Mouse (Mus musculus): ENCODE data around the gene Dok1. TPM values are rescaled to one million over a fixed set of nuclear protein-coding genes. Genes with fewer than 3 reads are reported as not detected.
A peak's percentile ranks its signal among the peaks of the same experiment; 100 is the strongest.

Gene Dok1
- total RNA-seq, 1 experiment from 2014 or later, result 20.7 TPM

- peak; percentile 4; the same call in 1 of the 2 replicates for ATAC-seq (ENCODE audit: extremely low read depth, insufficient number of reproducible peaks, low FRiP score, poor library complexity, severe bottlenecking)
Observed at GRCm38 (mm10) chr6:83053136-83053960, 20.1 kb upstream of the Dok1 start.

DNA sequence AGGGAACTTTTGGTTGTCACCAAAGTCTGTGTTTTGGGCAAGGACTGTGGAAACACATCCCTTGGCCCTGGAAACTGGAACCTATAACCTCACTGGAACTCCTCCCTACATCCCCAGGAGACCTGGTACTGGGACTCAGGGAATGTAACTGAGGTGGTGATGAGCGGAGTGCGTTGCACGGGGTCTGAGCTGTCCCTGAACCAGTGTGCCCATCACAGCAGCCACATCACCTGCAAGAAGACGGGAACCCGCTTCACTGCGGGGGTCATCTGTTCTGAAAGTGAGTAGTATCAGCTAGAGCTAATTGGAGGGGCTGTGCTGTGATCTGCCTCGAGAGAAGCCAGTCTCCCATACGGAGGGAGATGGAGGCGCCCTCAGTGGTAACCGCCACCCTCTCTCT is 16.1 kb upstream of the Dok1 start:
- ATAC-seq (ENCODE audit: extremely low read depth, insufficient number of reproducible peaks, low FRiP score, poor library complexity, severe bottlenecking), result no peak

DNA sequence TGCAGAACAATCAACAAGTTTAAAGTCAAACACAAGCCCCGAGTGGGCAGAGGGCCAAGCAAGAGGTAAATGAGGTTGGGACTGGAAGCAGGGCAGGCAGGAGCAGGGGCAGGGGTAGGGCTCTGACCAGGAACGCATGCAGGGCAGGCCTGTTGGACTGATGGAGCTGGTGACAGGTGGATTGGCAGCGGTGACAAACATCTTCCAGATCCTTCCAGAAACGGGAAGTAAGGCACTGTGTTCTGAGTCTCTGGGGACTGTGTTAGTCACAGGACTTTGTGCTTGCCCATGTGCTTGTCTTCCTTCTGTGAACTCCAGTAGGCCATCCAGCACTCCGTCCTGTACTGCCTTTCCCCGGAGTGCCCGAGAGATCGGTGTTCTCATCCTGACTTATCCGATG is 11.5 kb upstream of the Dok1 start:
- peak; percentile 71; the same call in 1 of the 2 replicates for ATAC-seq (ENCODE audit: extremely low read depth, insufficient number of reproducible peaks, low FRiP score, poor library complexity, severe bottlenecking)

- ATAC-seq (ENCODE audit: extremely low read depth, insufficient number of reproducible peaks, low FRiP score, poor library complexity, severe bottlenecking), result no peak
Observed at GRCm38 (mm10) chr6:83043993-83044392, 10.7 kb upstream of the Dok1 start.

- no peak for ATAC-seq (ENCODE audit: extremely low read depth, insufficient number of reproducible peaks, low FRiP score, poor library complexity, severe bottlenecking)
Observed at GRCm38 (mm10) chr6:83043561-83043960, 10.3 kb upstream of the Dok1 start.

DNA sequence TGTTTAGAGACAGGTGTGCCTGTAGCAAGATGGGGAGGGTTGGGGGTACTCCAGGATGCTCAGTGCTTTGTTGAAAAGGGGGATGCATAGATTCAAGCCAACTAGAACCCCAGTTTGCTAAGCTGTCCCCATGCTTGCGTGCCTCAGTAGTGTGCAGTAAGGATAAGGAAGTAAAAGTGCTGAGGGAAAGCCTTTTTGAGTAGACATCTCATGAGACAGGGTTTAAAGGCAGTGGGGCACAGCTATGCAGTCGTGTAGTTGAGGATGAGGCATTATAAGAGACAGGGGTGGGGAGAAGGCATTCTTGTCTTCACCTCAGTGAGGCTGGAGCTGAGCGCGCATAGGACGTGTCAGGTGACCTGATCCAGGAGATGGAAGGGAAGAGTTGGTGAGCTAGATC is 7.3 kb upstream of the Dok1 start:
- no peak for ATAC-seq (ENCODE audit: extremely low read depth, insufficient number of reproducible peaks, low FRiP score, poor library complexity, severe bottlenecking)

DNA sequence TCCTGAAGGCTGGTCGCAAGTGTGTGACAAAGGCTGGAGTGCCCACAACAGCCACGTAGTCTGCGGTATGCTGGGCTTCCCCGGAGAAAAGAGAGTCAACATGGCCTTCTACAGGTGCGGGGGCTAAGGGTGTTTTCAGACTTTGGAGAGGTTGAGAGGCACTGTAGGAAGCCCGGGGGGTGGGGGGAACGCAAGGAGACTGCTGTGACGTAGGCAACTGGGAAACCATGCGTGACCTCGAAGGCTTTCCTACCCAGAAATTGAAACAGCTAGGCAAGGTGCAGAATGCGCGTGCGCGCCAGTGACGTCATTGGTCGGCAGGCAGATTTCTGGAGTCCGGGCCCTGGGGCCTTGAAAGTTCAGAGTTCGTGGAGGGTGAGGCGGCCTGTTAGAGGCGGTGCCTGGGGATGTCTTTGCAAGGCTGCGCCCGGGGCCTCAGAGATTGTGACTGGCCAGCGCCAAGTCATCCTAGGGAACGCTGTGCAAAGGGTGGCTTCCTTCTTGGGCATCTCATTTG is 5.3 kb upstream of the Dok1 start:
- peak; percentile 78 for ATAC-seq (ENCODE audit: extremely low read depth, insufficient number of reproducible peaks, low FRiP score, poor library complexity, severe bottlenecking)

GRCm38 (mm10) chr6:83037188-83037587 is 3.9 kb upstream of the Dok1 start:
- no peak for ATAC-seq (ENCODE audit: extremely low read depth, insufficient number of reproducible peaks, low FRiP score, poor library complexity, severe bottlenecking)

DNA sequence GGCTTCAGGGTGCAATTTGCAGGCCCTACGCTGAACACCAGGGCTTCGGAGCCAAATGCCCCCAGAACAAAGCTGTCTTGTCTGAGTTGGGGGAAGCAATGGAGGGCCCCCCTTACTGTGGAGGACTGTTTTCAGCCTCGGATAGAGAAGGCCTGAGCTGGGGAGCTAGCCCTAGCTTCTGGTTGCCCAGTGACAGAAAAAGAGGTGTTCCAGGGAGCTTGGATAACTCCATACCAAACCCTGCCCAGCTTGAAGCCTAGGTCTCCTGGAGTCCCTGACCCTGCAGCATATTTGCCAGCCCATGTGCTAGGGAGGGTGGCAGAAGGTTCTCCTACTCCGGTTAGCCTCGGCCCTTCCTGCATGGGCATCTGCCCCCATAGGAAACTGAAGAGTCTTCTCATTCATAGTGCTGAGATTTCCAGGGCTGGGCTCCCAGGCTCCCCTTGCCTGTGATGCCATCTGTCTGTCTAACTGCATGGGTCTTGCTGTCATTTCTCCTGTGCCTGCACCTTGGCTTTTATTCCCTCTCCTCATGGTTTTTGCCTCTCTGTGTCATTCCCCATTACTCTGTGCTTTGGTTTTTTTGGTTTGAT is 1.3 kb upstream of the Dok1 start:
- no peak for ATAC-seq (ENCODE audit: extremely low read depth, insufficient number of reproducible peaks, low FRiP score, poor library complexity, severe bottlenecking)

DNA sequence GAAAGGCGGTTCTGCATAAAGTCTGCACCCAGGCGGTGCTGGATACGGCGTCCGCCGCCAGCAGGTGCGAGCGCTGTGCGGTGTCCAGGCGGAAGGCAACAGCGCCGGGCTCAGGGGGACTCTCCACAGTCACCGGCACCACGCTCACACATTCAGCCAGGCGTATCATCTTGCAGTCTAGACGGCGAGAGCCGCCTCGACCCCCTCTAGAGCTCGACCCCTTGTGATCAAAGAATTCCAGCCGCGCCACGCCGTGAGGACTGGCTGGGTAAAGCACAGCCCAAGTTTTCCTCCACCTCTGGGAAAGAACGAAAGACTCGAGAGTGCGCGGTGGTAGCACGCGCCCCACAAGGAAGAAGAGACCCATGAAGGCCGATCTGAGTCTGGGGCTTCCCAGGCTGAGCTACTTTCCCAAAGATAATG is 491 bp downstream of the Dok1 start:
- ATAC-seq (ENCODE audit: extremely low read depth, insufficient number of reproducible peaks, low FRiP score, poor library complexity, severe bottlenecking), result peak; percentile 30; the same call in 1 of the 2 replicates

- no peak for ATAC-seq (ENCODE audit: extremely low read depth, insufficient number of reproducible peaks, low FRiP score, poor library complexity, severe bottlenecking)
Observed at GRCm38 (mm10) chr6:83031921-83032590, 1.2 kb downstream of the Dok1 start.

DNA sequence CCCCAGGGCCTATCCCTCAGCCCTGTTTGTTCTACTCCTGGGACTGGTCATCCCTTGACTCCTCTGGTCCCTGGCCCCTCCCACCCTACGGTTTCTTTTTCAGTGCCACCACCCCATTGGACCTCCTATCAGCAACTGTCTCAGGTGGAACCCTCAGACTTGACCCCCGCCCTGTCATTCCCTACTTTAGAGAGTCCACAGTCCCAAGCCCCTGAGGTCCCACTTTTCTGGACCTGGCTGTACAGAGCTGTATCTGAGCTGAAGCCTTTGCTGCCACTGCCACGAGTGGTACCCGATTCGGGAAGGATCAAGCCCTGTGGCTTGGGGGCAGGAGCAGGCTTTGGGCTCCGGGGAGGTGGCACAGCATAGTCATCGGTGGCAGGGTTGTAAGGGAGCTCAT is 2.2 kb downstream of the Dok1 start:
- no peak for ATAC-seq (ENCODE audit: extremely low read depth, insufficient number of reproducible peaks, low FRiP score, poor library complexity, severe bottlenecking)

- ATAC-seq (ENCODE audit: extremely low read depth, insufficient number of reproducible peaks, low FRiP score, poor library complexity, severe bottlenecking), result no peak
Observed at GRCm38 (mm10) chr6:83029777-83030176, 3.5 kb downstream of the Dok1 start.

DNA sequence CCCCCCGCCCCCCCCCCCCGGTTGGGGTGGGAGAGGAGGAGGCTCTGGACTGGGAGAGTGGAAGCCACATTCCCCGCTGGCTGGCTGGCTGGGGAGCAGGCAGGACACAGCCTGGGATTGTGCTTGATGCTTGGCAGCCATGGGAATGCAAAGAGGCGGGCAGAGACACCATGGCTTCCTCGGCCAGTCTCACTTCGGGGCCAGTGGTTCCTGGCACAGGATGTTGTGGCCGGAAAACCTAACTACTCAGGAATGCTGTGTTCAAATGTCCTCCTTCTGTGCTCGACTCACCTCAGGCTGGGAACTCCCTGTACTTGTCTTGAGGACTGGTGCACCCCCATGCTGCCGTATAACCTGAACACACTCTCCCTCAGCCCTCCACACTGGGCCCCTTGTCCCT is 5.6 kb downstream of the Dok1 start:
- no peak for ATAC-seq (ENCODE audit: extremely low read depth, insufficient number of reproducible peaks, low FRiP score, poor library complexity, severe bottlenecking)

GRCm38 (mm10) chr6:83027293-83027692 is 6.0 kb downstream of the Dok1 start:
- no peak for ATAC-seq (ENCODE audit: extremely low read depth, insufficient number of reproducible peaks, low FRiP score, poor library complexity, severe bottlenecking)

DNA sequence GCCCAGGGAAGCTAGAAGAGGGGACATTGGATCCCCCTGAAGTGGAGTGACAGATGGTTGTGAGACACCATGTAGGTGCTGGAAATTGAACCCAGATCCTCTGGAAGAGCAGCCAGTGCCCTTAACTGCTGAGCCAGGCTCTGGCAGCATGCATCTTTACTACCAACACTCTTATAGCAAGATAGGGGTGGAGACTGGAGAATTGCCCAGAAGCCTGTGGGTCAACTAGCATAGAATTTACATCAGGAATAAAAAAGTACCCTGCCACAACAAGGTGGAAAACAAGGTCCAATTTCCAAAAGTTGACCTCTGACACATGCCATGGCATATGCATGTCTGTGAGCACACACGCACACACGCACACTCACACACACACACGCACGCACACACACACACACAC is 8.1 kb downstream of the Dok1 start:
- ATAC-seq (ENCODE audit: extremely low read depth, insufficient number of reproducible peaks, low FRiP score, poor library complexity, severe bottlenecking), result no peak

DNA sequence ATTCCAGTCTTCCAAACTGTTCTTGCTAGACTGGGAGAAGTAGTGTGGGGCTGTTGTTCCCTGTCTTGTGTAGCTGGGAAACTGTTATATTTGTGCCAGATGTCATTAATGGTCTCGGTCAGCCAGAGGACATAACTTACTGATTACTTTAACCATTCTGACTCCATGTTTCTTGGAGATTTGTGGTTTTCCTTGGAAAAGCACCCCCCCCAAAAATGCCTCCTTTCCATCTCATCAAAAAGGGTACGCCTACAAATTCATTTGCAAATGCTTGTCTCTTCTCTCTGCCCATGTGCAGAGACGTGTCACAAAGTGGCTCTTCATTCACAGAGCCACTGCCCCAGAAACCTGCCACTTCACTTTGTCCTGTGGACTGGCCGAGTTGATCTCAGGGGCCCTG is 8.8 kb downstream of the Dok1 start:
- ATAC-seq (ENCODE audit: extremely low read depth, insufficient number of reproducible peaks, low FRiP score, poor library complexity, severe bottlenecking), result no peak

- ATAC-seq (ENCODE audit: extremely low read depth, insufficient number of reproducible peaks, low FRiP score, poor library complexity, severe bottlenecking), result no peak
Observed at GRCm38 (mm10) chr6:83023786-83024185, 9.5 kb downstream of the Dok1 start.

- no peak for ATAC-seq (ENCODE audit: extremely low read depth, insufficient number of reproducible peaks, low FRiP score, poor library complexity, severe bottlenecking)
Observed at GRCm38 (mm10) chr6:83023008-83023407, 10.3 kb downstream of the Dok1 start.
